Mouse (Mus musculus) ES-Bruce4 (cell line): ENCODE measurements around the gene Wdhd1. TPM values are rescaled to one million over a fixed set of nuclear protein-coding genes. Genes with fewer than 3 reads are reported as not detected.

Experiments
- H3K27ac ChIP-seq: 2 replicates; pipeline ENCODE4 v1.5.1; 2012; ENCODE audit warnings: low read length, inconsistent platforms; ENCODE audit not compliant: insufficient read depth
- H3K27me3 ChIP-seq: 2 replicates; pipeline ENCODE4 v1.6.1; 2012; ENCODE audit warnings: mild to moderate bottlenecking, low read length, inconsistent platforms; ENCODE audit not compliant: control insufficient read depth, poor library complexity, insufficient read depth, severe bottlenecking
- H3K36me3 ChIP-seq: 2 replicates; pipeline ENCODE4 v1.6.1; 2012; ENCODE audit warnings: inconsistent platforms, mild to moderate bottlenecking, low read length, moderate library complexity; ENCODE audit not compliant: control insufficient read depth, poor library complexity, insufficient read depth, severe bottlenecking
- H3K4me1 ChIP-seq: one replicate; pipeline ENCODE4 v1.8.1; 2011; ENCODE audit warnings: low read length; ENCODE audit not compliant: control insufficient read depth, insufficient read depth
- H3K4me3 ChIP-seq: 2 replicates; pipeline ENCODE4 v1.5.1; 2011; ENCODE audit warnings: low read depth, mild to moderate bottlenecking, low read length
- H3K9ac ChIP-seq: 2 replicates; pipeline ENCODE4 v1.6.1; 2012; ENCODE audit warnings: low read depth, mild to moderate bottlenecking, inconsistent platforms; ENCODE audit not compliant: poor library complexity, severe bottlenecking
- H3K9me3 ChIP-seq: replicated peaks from 2 replicates; pipeline ENCODE4 v1.6.1; 2012; ENCODE audit warnings: mild to moderate bottlenecking, low read length, inconsistent platforms; ENCODE audit not compliant: control insufficient read depth, poor library complexity, insufficient read depth, severe bottlenecking
- CTCF ChIP-seq: IDR thresholded peaks from one replicate; pipeline ENCODE4 v1.8.1; 2011; ENCODE audit warnings: low read depth, low read length
- EP300 ChIP-seq: IDR thresholded peaks from 2 replicates; pipeline ENCODE4 v1.6.1; 2011; ENCODE audit warnings: low read depth, low read length; ENCODE audit not compliant: insufficient read depth
- POLR2A ChIP-seq: IDR thresholded peaks from one replicate; pipeline ENCODE4 v1.8.1; 2011; ENCODE audit warnings: low read length; ENCODE audit not compliant: insufficient read depth
- polyA plus RNA-seq: library from polyadenylated mRNA; stranded (reverse); fragments of >200 nt; gene quantifications from 2 replicates; pipeline ENCODE4 v1.2.4, GENCODE M21; 2011; ENCODE audit warnings: low read depth; ENCODE audit not compliant: missing spikeins, insufficient read depth, insufficient read length

Wdhd1 gene
- polyA plus RNA-seq, 1 experiment, result 55.4 TPM

DNA sequence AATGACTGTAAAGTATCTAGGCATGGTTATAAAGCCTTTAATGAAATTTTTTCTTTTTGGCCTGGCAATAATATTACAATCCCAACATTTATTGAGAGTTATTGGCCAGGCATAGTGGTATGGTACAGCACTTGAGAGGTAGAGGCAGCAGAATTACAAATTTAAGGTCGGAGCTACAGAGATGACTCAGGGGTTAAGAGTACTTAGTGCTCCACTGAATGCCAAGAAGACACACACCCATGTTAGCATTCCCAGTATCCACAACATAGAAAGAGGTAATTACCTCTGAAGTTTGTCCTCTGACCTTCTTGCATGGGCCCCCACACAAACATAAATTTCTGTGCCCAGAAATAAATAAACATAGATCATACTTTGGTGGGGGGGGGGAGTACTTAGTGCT is 32.4 kb upstream of the Wdhd1 start:
- Histone ChIP-seq H3K4me3 (no peak overlapping the region), H3K9me3 (no peaks in the 10 kb centered on the region), H3K36me3 (peaks cover 55% of the 10 kb centered on the region), H3K4me1 (no peaks in the 10 kb centered on the region), H3K27me3 (no peaks in the 10 kb centered on the region), H3K9ac (no peak overlapping the region), H3K27ac (no peak overlapping the region)
- TF ChIP-seq POLR2A (no peak), EP300 (no peak), CTCF (no peak)

DNA sequence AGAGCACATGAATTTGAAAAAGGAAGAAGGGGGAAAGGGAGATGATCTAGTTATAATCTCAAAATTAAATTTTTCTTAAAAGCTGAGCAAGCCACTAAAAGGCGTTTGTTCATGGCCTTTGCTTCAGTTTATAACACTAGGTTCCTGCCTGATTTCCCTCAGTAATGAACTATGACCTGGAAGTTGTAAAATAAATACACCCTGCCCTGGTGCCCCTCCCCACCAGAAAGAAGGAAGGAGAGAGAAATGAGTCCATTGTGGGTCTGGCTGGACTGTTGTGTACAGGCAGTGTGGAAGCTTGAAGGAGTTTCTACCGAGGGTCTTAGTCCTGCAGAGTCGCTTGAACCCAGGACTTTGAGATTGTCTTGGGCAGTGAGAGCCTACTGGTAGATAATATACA is 31.0 kb upstream of the Wdhd1 start:
- H3K36me3 ChIP-seq, result peaks cover 42% of the 10 kb centered on the region
- H3K9me3 ChIP-seq, result no peaks in the 10 kb centered on the region
- H3K27me3 ChIP-seq, result no peaks in the 10 kb centered on the region
- H3K27ac ChIP-seq, result no peak overlapping the region
- TF ChIP-seq CTCF, result no peak
- no peak for TF ChIP-seq POLR2A
- TF ChIP-seq EP300, result no peak
- H3K4me3 ChIP-seq, result no peak overlapping the region
- H3K9ac ChIP-seq, result no peak overlapping the region
- H3K4me1 ChIP-seq, result no peaks in the 10 kb centered on the region

GRCm38 (mm10) chr14:47305933-47306332 is 29.3 kb upstream of the Wdhd1 start:
- TF ChIP-seq POLR2A (no peak), CTCF (no peak), EP300 (no peak)
- Histone ChIP-seq H3K27ac (no peak overlapping the region), H3K36me3 (peaks cover 35% of the 10 kb centered on the region), H3K9me3 (no peaks in the 10 kb centered on the region), H3K9ac (no peak overlapping the region), H3K4me1 (no peaks in the 10 kb centered on the region), H3K27me3 (no peaks in the 10 kb centered on the region), H3K4me3 (no peak overlapping the region)

- H3K4me1 ChIP-seq, result no peaks in the 10 kb centered on the region
- H3K36me3 ChIP-seq, result peaks cover 36% of the 10 kb centered on the region
- H3K27ac ChIP-seq, result no peak overlapping the region
- H3K27me3 ChIP-seq, result no peaks in the 10 kb centered on the region
- H3K9ac ChIP-seq, result no peak overlapping the region
- no peak overlapping the region for H3K4me3 ChIP-seq
- TF ChIP-seq EP300, result no peak
- TF ChIP-seq POLR2A, result no peak
- TF ChIP-seq CTCF, result no peak
- H3K9me3 ChIP-seq, result no peaks in the 10 kb centered on the region
Observed at GRCm38 (mm10) chr14:47304814-47305405, 28.3 kb upstream of the Wdhd1 start.

GRCm38 (mm10) chr14:47302885-47303680 is 26.4 kb upstream of the Wdhd1 start:
- H3K27ac ChIP-seq, result no peak overlapping the region
- H3K36me3 ChIP-seq, result peaks cover 27% of the 10 kb centered on the region
- no peaks in the 10 kb centered on the region for H3K27me3 ChIP-seq
- no peaks in the 10 kb centered on the region for H3K4me1 ChIP-seq
- H3K9me3 ChIP-seq, result no peaks in the 10 kb centered on the region
- H3K4me3 ChIP-seq, result no peak overlapping the region
- no peak overlapping the region for H3K9ac ChIP-seq
- TF ChIP-seq CTCF, result no peak
- TF ChIP-seq POLR2A, result no peak
- no peak for TF ChIP-seq EP300

DNA sequence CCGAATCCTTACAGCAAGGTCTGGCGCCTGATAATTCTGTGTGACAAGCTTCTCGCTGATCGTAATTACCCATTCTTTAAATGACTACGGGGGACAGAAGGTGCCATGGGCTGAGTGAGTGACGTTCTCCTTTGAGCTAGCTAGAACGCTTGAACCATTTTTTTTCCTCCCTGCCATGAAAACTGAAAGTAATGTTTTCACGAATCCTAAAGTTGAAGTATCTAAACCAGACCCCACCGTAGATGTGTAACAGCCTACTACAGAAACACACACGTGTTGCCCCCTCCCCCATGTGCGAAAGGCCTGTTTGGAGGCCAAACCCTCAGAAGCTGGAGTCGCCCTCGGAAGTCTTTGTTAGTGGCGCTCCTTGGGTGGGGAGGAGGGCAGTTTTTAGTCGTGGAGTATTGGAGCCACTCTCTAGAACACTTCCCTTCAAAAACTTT is 22.2 kb upstream of the Wdhd1 start:
- no peaks in the 10 kb centered on the region for H3K9me3 ChIP-seq
- peak overlapping the region; percentile 77 for H3K27ac ChIP-seq
- H3K27me3 ChIP-seq, result no peaks in the 10 kb centered on the region
- H3K4me3 ChIP-seq, result peak overlapping the region; percentile 74
- peaks cover 19% of the 10 kb centered on the region for H3K36me3 ChIP-seq
- H3K4me1 ChIP-seq, result no peaks in the 10 kb centered on the region
- TF ChIP-seq POLR2A (no peak), CTCF (no peak), EP300 (no peak)
- H3K9ac ChIP-seq, result peak overlapping the region; percentile 82
